Mouse (Mus musculus) heart, postnatal 36 days (tissue): Measurements from ENCODE around the gene Arid5a. TPM values are rescaled to one million over a fixed set of nuclear protein-coding genes. Genes with fewer than 3 reads are reported as not detected.

ENCODE experiments used
- microRNA-seq, 2 experiments: library from miRNA; unstranded; fragments of <30 nt; microRNA quantifications; one replicate each; pipeline ENCODE4 v1.2.0; 2021; ENCODE audit warnings: borderline number of aligned reads in 2 of 2
- total RNA-seq, 2 experiments: library from RNA; stranded (reverse); gene quantifications; 2 replicates each; pipeline ENCODE4 v1.2.3; 2021

The Arid5a gene
- total RNA-seq, 2 experiments from 2014 or later, result 10.4 to 15.1 TPM

Small RNA genes lying within 50 kb of the gene (microRNA-seq; reads per million reads assigned to microRNA genes)
- gene Mir6898, result 0 reads per million in 2 experiments

Other genes with a start within 250 kb of the Arid5a start
- gene Hs6st1, start 239.3 kb upstream of the Arid5a start, total RNA-seq, result 10 to 100 TPM; 21.3 to 23.1 TPM
- 10 to 100 TPM; 29.2 to 31.2 TPM for gene Uggt1, start 63.0 kb upstream of the Arid5a start, total RNA-seq
- gene Neurl3, start 33.1 kb upstream of the Arid5a start, total RNA-seq, result 1 to 10 TPM; 3.6 to 3.9 TPM
- 10 to 100 TPM; 58.7 to 63.6 TPM for gene Kansl3, start 61.4 kb downstream of the Arid5a start, total RNA-seq
- not detected for gene Fer1l5, start 64.6 kb downstream of the Arid5a start, total RNA-seq
- gene Lman2l, start 137.5 kb downstream of the Arid5a start, total RNA-seq, result 10 to 100 TPM; 21.6 to 28.0 TPM
- 1 to 10 TPM; 3.8 to 4.5 TPM for gene Cnnm4, start 163.9 kb downstream of the Arid5a start, total RNA-seq
- gene Cnnm3, start 204.1 kb downstream of the Arid5a start, total RNA-seq, result 10 to 100 TPM; 16.0 to 19.2 TPM
- 100 to 1,000 TPM; 203 to 373 TPM for gene Ankrd23, start 229.2 kb downstream of the Arid5a start, total RNA-seq
- 100 to 1,000 TPM in 1 of 2 experiments, 10 to 100 TPM in 1; 93.9 to 209 TPM for gene Gm42417, start 231.7 kb downstream of the Arid5a start, total RNA-seq
- 1 to 10 TPM; 7.3 to 7.8 TPM for gene Ankrd39, start 239.7 kb downstream of the Arid5a start, total RNA-seq